Mouse (Mus musculus) heart, adult 11 months (tissue): ENCODE measurements around the gene Atxn7l3b.
"Not testable (repeated sequence)": the region's sequence is repeated elsewhere in the genome, so short reads cannot be mapped to it uniquely, and the experiment has no call there.

Experiments
- DNase-seq: peaks from one replicate; pipeline ENCODE4 v3.0.0; 2022

The Atxn7l3b gene

DNA sequence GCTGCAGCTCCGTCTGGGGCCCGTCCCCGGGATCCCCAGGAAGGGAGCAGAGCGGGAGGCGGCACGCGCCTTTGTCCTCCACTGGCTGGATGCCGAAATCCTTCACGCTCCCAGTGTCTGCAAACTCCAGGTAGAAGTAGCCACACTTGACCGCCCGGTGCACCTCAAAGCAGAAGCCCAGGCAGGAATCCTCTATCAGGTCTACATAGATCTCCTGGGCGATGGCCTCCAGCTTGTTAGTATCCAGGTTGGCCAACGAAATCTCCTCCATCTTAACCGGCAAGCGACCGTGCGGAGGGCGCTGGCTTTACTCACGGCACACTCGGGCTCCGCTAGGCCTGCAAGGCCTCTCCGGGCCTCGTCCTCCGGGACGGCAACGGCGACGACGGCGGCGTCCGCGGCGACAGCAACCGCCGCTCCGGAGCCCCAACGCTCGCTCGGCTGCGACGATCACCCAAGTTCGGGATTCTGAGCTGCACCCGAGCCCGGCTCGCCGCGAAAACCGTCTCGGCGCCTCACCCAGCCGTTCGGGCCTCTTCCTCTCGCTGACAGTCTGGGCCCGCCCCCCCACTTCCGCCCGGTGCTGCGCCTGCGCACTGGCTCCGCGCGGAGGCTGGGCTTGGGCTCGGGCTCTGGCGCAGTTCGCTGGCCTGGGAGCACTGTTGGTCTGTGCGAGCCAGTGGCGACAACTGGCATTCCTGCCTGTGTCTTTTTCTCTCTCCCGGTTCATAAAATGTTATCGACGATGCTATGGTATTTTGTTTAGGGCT, at the start of gene Atxn7l3b:
Gene Atxn7l3b (minus strand): TSS at position 550 of the 770 bp plus-strand sequence.
- peak; percentile 99 for DNase-seq

DNA sequence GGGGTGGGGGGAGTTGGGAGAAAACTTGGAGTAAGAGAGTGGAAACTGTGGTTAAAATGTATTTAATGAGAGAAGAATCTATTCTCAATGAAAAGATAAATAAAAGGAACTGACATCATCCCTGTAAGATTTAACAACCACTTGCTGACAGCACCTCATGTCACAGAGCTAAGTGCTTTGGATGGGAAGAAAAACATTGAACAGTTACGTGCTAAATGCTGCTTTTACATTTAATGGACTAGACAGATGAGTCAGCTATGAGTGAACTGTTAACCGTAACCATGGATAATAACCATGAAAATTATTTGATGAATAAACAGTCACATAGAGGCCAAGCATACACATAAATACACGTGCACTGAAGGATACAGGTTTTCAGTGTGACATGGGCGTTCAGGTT, 48.8 kb upstream of the Atxn7l3b start:
- no peak for DNase-seq

- DNase-seq: no peak
Observed at GRCm38 (mm10) chr10:112973286-112974026, 44.7 kb upstream of the Atxn7l3b start.

DNA sequence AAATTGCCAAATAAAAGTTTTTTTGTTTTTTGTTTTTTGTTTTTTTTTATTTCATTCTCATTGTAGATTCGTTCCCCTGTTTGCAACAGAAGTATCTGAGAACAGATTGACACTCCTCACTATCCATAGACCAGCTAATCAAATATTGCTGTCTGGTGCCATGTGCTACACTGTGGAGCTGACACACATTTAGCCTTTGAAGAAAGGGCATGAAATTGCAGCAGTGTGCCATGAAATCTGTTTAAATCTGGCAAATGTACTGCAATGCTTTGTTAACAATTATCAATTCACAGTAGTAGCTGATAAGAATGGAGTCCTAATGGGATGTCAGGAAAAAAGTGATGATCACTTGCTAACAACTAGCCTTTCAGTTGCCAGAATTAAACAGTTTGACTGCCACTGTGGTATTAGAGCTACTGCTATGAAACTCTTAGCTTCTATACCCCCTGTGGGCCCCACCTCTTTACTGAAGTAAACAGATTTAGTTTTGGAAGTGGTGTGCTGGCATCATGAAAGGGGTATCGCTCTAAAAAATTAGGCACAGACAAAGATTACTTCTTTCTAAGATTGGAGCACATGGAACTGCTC, 41.3 kb upstream of the Atxn7l3b start:
- DNase-seq: no peak

DNA sequence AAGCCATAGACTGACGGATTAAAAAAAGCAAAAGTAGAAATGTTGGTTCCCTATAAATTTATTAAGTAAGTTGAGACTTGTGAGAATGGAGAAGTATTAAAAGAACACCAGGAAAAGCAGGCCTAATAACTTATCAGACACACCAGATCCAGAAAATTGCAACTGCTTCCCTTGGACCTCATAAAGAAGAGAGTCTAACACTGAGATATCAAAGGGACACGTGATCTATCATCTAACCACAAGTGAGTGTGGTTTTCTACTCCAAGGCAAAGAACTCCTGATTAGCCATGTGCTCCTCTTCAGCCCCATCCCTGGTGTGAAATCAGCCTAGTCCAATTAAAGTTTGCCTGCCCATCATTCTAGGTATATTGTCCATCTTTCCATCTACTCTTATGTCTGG, 38.8 kb upstream of the Atxn7l3b start:
- no peak for DNase-seq

DNA sequence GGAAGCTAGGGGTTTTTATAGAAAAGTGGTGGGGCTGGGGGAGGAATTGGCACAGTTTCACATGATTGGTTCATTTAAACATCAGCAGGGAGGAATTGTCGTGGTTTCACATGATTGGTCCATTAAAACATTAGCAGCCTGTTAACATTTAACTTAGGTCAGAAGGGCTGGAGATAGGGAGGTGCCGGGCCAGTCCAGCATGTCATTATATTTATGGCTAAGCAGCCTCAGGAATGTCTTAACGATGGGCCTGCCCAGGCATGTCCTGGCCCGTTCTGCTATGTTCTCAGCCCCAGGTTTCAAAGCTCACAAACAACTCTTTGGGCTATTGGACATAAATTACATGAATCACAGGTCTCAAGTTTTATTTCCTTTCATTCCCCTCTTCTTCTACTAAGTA, 33.4 kb upstream of the Atxn7l3b start:
- DNase-seq: not testable (repeated sequence)

DNA sequence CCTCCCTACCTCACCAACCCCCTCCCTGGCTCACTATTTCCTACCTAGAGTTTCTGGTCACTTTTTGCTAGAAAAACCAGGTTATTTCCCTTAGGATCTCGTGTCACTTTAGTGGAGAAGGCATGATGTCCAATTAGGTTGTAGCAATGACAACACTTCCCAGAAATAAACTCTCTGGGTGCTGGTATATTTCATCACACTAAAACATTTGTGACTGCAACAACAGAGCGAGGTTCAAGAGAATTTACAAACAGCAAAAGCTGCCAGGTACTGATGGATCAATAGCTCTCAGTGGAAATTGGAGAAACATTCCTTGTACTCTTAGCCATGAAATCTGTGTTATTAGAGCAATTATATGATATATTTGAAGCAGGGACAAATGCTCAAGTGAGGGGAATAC, 25.3 kb upstream of the Atxn7l3b start:
- DNase-seq: no peak

DNA sequence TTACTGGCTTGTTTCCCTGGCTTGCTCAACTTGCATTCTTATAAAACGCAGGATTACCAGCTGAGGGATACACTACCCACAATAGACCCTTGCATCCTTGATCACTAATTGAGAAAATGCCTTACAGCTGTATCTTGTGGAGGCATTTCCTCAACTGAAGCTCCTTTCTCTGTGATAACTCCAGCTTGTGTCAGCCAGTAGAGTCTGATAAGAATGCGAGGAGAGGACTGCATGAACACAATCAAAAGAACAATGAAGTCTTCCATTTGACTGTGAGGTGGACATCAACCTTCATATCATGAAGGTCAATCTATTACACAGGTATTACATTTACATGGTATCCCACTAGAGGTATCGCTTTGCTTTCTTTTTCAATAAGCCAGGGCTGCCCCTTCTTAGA, 19.7 kb upstream of the Atxn7l3b start:
- no peak for DNase-seq

GRCm38 (mm10) chr10:112929222-112929615, 418 bp upstream of the Atxn7l3b start:
- DNase-seq: no peak

DNA sequence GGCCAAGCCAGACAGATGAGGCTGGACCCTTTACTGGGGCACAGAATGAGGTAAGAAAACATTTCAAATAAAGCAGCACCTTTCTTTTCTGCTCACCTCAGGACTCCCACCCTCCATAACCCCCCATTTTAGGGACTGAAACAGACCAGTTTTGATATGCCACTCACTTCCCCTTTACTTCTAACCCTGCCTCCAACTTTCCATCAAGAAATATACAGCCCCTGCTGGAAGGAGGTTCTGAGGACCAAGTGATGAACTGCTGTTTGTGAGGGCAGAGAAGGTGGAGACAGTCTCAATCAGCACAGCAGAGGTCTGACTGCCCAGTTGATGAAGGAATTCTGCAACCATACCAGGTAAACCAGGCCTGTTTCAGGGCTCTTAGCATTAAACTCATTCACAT, 1.8 kb downstream of the Atxn7l3b start:
- DNase-seq: no peak

- no peak for DNase-seq
Observed at GRCm38 (mm10) chr10:112926271-112926670, 2.5 kb downstream of the Atxn7l3b start.

GRCm38 (mm10) chr10:112916575-112917190, 12.1 kb downstream of the Atxn7l3b start:
- no peak for DNase-seq

GRCm38 (mm10) chr10:112900243-112900642, 28.6 kb downstream of the Atxn7l3b start:
- DNase-seq: no peak

DNA sequence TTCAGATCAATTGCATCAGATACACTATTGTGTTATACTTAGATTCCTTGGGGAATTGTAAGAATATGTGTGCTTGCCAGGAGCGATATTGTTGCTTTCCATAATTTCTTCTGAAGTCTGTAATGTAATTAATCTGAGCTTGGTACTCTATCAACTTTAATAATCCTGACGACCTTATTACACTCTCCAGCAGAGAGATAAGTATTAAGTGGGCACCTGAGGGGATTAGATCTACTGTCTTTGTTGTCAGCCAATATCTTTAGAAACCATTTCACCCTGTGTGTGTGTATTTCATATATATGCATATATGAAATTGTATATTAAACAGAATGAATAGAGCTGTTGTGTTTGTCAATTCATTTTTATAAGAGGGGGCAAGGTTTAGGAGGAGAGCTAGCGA, 29.0 kb downstream of the Atxn7l3b start:
- no peak for DNase-seq

GRCm38 (mm10) chr10:112896636-112897035, 32.2 kb downstream of the Atxn7l3b start:
- no peak for DNase-seq

- no peak for DNase-seq
Observed at GRCm38 (mm10) chr10:112893622-112894252, 35.1 kb downstream of the Atxn7l3b start.

- DNase-seq: no peak
Observed at GRCm38 (mm10) chr10:112884064-112884463, 44.7 kb downstream of the Atxn7l3b start.

DNA sequence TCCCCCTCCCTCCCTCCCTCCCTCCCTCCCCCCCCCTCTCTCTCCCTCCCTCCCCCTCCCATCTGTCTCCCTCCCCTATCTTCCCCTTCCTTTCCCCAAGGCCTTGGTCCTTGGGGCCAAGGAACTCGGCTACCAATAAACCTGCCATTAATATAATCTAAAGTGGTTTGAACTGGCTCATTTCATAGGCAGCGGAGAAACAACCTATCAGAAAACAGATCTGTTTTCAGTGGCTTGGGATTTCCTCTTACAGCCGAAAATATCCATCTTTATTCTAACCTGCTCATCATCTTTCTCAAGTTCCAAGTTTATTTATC, 45.2 kb downstream of the Atxn7l3b start:
- DNase-seq: no peak

- DNase-seq: no peak
Observed at GRCm38 (mm10) chr10:112882789-112883687, 45.8 kb downstream of the Atxn7l3b start.

DNA sequence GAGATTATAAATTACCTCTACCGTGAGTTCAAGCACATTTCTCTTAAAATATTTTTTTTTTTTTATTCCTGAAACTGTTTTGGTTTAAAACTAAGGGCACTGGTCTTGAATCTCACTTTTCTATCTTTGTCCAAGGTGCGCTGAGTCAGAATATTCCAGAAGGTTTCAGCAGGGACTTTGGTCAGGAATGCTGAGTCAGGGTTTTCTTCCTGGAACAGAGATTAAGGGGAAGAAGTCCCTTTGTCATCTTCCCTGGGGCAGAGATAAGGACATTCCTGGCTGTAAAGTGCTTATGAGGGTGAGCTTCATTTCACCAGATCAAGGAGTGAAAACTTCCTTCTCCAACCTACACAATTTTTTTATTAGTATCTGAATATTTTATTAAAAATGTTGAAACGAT, 46.7 kb downstream of the Atxn7l3b start:
- DNase-seq: no peak

DNA sequence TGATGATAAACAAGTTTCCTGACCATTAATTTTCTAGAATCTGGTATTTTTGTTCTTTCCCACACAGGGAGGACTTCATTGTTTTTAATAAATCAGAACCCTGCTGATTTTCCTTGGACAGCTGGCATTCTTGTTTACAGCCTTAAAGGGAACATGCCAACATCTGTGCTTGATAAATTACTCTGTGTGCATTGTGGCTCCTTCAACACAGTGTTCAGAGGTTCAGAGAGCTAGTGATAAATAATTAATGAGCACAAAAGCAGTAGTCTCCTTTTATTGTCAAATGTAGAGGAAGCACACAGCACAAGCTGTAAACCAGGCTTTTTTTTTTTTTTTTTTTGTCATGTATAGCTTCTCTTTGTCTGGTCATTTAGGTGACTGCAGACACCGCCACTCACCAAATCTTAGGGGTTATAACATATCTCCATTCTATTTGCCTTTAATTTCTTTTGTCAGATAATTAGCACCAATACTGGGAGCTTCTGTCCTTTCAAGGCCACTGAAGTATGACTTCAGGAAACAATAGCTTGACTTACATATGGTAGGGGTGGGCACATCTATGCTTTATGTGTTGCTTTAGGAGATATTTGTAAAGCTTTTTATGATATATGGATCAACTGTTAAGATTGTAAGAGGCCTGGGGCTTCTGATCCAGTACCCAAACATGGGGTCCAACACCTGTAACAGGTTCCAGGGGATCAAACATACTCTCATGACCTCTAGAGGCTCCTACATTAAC, 52.0 kb downstream of the Atxn7l3b start:
- DNase-seq: no peak
